Mouse (Mus musculus): Measurements from ENCODE around the gene Rpp21.

Gene Rpp21

DNA sequence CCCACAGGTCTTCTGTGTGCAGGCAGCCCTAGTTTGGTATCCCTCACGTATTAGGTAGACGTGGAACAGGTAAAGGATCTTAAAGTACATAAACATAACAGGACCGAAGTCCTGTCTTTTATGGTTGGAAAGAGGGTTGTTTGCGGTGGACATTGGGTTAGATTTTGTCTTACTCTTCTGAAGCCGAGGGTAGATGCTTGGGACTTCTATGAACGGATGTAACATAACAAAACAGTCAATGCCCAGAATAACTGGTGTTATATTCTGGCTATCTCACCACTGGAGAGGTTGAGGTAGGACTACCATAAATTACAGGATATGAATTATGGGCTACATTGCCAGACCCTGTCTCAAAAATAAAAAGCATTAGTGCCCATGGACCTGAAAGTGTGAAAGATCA is at the start of gene Rpp21:
Rpp21 (minus strand) TSS at position 101 of the 400 bp plus-strand sequence.
- no peak for DNase-seq

DNA sequence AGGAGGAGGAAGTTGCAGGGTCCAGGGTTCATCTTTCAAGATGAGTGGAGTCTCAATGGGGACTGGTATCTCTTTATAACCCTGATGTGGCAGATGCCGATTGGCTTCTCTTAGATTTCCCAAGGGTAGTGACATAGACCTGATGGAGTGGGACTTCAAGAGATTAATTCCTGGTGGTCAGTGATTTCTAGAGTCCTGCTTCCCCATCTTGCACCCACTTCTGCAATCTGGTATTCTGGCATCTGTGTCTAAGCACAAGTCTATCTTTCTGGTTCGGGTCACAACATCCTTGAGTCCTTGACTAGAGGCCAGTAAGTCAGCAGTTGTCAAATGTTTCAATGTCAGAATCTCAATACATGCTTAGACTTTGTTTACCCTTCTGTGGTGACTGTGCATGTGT is 28.5 kb upstream of the Rpp21 start, which contains the start of gene H2-M10.2:
H2-M10.2 (minus strand) TSS at position 101 of the 400 bp plus-strand sequence.
- no peak for DNase-seq

DNA sequence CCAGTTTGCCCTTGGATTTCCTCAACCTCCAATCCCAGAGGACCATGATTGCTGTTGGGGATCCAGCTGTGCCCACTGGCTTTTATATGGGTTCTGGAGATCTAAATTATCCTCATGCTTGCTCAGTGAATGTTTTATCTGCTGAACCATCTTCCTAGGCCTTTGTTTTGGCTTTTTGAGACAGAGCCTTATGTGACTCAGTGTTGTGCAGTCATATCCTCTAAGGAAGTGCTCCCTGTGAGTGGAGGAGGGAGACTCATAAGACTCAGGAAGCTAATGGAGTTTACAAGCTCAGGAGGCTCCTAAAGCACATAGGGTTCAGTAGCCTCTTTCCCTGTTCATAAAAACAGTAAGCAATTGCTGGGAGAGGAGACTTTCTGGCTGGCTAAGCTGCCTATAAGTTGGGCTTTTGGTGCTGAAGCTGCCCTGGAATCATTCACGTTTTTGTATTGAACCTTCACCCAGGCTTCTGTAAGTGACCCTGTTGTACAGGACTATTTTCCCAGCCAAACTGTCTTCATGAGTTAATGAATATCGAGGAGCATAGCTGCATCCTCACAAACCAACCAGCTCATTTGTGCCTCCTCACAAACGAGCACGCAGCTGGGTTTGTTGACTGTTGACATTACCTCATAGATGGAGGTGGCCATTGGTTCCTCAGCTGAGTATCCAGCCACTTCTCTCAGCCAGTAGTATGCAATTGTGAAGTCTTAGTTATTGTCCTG is 23.8 kb upstream of the Rpp21 start:
- no peak for DNase-seq

DNA sequence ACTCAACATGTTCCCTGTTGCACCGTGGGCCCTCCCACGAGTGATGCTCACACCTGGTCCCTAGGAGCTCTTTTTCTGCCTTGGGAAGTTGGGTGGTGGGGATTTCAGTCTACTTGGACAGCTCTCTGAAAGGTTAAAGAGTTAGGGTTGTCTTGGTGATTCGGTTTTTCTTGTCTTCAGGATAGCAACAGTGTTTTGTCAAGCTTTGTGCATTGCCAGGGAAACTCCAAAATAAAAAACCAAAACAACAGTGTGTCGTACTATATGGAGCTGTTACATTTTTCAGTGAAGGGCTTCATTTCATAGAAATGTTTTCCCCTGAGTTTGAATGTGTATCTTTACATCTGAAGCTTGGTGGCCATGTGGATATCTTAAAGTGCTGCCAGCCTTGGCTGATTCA is 16.9 kb upstream of the Rpp21 start:
- DNase-seq: no peak

DNA sequence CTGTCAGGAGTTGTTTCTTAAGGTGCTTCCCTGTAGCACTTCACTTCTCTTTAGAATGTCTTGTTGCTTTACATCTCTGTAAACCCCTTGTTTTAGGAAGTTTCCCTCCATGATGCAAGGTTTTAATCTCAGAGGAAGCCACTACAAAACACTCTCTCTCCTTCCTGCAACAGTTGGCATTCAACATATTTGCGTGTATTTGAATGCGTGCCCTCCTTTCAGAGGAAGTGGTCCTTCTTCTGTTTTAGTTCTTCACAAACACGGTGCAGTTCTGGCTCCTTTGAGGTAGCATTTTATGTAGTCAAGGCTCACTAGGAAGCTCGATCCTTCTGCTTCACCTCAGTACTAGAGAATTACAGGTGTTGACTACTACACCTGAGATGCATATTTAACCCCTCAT is 15.9 kb upstream of the Rpp21 start:
- DNase-seq: no peak

DNA sequence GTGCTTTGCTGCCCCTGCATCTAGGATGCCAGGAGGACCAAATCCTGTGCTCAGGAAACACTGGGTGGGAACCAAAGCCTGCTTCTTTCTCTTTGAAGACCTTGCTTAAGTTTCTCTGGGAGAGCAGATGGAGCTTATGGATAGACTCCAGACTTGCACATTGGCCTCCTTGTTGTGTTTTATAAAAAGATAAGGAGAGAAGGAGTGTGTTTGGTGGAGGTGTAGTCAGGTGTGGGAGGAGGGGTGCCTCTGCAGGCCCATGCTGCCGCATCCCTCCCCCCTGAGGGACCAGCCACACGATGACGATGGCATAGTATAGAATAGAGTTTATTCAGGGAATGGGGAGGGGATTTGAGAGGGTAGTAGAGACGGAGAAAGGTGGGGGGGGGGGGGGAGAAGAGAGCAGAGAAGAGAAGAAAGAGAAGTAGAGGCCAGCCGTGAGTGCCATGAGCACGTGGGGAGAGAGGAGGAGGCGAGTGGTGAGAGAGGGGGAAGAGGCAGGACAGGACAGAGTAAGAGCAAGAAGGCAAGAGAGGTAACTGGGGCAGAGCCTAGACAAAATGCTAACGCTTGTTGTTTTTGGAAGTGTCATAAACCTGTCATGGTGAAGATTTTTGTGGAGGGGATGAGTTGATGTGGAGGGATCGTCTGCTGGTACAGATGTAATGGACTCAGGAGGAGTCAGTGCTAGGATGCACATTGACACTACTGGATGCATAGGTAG is 14.9 kb upstream of the Rpp21 start:
- no peak for DNase-seq

DNA sequence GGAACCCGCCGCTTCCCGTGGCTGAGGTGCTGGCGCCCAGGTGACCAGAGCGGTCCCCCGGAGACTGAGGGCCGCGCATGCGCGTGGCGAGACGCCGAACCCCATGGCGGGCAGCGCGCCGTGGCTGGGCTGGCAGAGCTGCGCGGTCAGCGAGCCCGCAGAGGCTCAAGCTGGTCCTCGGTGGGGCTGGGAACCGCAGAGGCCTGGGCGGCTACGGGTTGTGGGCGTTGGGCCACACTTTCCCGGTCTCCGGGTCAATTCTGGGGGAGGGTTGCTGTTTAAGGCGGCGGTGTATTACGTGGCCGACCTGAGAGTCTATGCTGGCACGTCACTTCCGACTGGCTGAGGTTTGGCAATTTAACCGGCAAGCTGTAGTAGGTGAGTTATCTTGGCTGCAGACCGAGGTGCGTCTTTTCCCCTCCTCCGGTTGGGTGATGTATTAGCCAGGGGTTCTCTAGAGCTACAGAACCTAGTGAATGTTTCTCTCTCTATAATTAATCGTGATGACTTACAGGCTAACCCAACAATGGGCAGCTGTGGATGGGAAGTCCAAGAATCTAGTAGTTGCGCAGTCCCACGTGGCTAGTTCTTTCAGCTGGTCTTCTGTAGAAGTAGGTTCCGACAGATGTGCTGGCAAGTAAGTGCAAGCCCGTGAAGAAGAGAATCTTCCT is 13.9 kb upstream of the Rpp21 start, which contains the start of gene Trim39:
Trim39 (minus strand) TSS at position 662 of the 671 bp plus-strand sequence.
- no peak for DNase-seq

DNA sequence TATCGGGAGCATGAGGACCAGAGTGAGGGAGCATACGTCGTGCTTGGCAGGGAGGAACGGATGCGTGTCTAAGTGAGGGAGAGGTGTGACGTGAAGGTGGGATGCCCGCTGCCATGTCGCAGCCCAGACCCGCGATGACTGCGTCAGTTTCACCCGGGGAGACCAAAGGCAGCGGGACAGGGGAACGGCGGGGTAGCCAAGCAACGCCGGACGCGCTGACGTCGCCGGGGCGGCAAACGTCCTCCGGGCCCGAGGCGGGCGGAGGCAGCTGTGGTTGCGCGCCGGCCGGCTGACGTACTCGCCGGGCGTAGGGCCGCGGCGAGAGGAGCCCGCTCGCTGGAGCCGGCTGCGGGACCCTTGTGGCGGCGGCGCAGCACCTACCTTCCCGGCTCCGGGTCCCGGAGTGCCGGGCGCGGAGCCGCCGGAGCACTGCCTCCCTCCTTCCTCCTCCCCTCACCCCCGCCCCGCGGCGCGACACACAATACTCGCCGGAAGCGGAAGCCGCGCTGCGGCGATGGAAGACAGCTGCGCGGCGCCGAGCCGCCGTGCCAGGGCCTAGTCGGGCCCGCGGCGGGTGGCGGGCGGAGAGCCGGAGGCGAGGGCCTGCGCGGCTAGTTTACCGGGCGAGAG is 13.2 kb upstream of the Rpp21 start:
- DNase-seq: peak; percentile 92

DNA sequence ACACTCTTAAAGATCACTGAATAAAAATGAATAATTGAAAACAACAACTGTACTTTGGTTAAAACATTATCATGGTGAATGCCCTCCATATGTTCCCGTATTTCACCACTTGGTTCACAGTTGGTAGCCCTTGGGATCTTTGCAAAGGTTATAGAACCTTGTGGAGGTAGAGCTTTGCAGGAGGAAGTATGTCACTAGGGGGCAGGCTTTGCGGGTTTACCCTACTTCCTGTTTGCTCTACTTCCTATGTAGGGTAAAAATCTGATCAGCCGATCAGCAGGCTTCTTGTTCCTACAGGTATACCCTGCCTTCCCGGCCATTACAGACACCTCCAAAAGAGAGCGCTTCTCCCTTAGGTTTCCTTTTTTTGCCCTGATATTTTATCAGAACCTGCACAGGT is 8.0 kb upstream of the Rpp21 start:
- DNase-seq: peak; percentile 18

DNA sequence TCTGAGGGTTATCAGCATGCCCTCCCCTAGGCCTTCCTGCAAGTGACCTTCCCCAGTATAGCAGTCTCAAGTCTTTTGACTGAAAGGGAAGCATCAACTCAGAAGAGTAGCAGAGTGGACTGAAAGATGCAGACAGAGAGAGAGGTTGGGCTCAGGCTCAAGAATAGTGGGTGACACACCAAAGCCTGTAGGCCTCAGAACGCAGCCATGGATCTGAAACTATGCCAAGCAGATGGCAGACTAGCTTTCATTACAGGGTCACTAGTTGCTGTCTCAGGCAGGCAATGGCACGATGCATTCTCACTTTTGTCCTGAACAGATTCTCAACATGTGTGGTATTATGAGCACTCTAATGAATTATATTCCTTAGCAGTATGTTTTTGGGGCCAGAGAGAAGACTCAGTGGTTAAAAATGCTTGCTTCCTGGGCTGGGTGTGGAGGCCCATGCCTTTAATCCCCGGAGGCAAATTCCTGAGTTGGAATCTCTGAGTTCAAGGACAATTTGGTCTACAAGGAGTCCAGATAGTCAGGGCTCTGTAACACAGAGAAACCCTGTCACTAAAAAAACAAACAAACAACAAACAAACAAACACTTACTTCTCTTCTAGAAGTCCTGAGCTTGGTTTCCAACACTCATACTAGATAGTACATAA is 6.5 kb upstream of the Rpp21 start:
- DNase-seq: no peak

DNA sequence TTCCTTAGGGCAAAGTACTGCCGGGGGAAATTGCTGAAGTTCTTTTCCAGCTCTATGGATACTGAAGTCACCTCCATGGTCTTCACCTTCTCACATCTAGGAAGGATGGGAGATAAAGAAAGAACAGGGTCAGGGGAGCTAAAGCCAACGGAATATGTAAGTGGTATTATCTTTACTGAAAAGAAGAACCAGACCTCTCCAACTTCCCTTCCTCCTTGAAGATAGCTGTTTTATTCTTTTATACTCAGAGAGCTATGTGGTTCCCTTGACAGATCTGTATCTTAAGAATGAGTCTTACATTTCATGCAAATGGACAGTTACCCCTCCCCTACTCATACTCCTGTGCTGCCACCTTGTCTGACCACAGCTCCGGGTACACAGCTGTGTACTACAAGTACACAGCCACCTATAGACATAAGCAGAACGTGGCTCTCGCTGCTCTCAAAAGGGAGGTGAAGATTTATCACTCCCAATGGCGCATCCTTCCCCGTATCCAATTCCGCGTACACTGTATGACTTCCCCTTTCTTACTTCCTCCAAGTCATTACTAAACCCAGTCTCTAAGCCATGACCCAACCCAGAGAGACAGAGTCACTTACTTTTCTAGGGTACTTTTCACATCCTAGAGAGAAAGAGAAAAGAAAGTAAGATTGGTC is 3.8 kb upstream of the Rpp21 start:
- DNase-seq: no peak

DNA sequence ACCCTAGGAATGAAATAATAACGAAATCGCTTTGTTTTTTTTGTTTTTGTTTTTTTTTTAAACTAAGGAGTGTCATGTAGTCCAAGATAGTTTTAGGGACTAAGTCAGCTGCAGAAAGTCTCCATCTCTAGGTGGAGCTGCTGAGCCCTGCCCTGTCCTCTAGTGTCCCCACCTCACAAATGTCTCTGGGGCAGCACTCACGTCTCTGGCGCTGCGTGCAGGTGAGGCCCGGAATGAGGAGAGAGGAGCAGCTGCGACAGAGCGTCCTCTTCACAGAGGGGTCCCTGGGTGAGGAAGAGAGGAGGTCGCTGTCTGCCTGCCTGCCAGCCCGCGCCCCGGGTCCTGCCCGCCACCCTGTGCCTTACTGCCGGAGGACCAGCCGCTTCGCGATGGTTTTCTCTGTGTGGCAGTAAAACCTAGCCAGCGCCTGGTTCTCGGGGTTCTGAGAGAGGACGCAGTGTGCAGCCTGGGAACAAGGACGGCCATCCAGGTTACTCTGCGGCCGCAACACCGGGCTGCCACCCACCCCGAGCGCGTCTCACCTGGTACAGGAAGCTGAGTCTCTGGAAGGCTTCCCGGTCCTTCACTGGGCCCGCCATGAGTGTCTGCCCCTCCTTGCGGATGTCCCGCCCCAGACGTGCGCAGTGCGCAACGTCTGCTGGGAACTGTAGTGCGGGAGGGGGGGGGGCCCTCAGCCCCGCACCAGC is 475 bp downstream of the Rpp21 start:
- DNase-seq: peak; percentile 86

DNA sequence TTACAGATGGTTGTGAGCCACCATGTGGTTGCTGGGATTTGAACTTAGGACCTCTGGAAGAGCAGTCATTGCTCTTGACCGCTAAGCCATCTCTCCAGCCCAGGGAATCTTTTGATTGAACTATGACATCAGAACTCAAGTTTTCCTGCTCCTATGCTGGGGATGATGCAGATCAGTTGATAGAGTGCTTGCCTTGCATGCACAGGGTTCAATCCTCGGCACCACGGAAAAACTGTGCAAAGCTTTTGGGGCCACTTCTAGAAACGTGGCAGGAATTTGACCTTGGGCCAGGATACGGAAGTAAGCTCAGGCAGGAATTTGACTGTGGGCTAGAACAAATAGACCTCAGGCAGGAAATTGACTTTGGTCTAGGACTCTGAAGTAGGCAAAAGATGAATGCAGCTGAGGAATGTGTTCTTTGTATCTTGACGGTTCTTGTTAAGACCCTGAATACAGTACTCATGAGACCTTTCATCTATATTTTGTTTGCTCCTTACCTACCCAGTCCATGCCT is 4.7 kb downstream of the Rpp21 start:
- DNase-seq: peak; percentile 19

DNA sequence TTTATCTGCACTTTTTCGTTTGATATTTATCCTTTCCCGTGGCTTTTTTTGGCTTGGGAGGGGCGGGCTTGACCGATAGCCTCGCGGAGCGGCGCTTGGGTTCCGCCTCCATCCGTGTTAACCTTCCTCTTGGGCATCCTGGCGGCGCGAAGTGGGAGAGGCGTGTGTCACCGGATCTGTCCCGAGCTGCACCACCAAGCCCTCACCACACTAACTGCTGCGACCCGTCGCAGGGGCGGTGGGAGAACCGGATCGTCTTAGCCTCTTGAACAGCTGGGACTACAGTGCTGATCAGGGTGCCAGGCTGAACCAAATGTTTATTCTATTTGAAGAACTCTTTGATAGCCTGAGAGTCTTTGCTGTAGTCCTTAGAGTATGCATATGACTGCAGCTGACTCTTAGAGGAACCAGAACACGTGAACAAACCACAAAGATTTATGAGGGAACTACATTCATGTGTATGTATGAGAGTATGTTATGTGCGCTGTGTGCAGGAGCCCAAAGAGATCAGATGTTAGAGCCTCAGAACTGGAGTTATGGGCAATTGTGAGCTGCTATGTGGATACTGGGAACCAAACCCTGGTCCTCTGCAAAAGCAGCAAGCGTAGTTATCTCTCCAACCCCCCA is 5.5 kb downstream of the Rpp21 start:
- DNase-seq: peak; percentile 47

DNA sequence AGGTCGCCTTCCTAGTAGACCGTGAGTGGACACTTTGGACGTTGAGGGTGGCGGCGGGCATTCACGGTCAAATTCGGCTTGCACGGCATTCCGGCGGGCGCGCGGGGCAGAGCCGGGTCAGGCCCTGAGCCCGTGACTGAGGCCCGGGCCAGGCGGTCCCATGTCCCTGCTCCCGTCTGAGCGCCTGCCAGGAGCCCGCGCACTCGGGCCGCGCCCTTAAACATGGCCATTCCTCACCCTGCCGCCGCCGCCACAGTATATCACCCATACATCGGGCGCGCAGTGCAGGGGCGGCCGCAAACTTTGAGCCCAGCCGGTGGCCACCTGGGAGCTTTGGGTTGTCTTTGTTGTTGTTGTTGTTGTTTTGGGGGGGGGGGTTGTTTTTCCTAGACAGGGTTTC is 9.0 kb downstream of the Rpp21 start:
- DNase-seq: no peak

DNA sequence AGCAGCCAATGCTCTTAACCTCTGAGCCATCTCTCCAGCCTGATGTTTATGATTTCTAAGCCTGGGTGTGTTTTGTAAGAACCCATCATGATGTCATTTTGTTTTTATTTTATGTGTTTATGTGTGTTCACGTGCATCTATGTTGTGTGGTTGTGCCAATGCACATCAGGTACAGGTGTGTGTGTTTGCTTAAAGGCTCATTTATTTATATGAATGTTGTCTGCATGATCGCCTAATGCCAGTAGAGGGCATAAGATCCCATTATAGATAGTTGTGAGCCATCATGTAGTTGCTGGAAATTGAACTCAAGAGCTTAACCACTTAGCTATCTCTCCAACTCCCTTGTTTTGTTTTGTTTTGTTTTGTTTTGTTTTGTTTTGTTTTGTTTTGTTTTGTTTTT is 12.1 kb downstream of the Rpp21 start:
- no peak for DNase-seq

DNA sequence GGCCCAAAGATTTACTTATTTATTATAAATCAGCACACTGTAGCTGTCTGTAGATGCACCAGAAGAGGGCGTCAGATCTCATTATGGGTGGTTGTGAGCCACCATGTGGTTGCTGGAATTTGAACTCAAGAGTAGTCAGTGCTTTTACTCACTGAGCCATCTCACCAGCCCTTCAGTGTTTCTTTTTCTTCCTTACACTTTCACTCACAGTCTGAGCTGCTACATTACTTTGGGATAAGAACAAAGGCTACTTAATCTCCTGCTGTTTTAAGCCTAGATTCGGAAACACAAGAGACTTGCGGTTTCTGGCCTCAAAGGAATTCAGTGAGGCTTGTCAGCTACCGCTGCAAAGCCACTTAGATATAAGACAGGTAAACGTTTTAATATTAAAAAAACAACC is 13.8 kb downstream of the Rpp21 start:
- no peak for DNase-seq

DNA sequence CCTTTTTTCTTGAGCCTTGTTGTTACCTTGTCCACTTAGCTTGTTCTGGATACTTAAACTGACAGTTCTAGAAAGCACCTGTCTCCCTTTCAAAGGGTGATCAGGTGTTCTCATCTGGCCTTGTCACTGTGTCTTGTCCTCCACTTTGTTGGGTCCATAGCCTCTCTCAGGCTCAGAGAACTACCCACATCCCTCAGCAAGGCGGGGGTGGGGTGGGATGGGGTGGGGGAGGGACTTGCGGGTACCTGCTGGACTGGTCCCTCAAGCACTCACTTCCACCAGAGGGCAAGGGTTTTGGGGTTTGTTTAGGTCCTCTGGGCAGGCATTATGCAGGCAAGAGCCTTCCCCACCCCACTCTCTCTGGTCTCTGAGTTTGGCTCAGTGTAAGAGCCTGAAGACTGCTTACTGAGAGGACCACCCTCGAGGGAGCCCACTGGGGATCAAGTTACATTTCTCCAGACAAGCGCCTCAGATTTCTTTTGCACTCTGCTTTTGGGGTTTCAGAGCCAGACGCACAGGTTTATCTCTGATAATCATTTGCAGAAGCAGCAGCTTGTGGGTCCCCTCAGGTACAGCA is 17.1 kb downstream of the Rpp21 start:
- DNase-seq: no peak

DNA sequence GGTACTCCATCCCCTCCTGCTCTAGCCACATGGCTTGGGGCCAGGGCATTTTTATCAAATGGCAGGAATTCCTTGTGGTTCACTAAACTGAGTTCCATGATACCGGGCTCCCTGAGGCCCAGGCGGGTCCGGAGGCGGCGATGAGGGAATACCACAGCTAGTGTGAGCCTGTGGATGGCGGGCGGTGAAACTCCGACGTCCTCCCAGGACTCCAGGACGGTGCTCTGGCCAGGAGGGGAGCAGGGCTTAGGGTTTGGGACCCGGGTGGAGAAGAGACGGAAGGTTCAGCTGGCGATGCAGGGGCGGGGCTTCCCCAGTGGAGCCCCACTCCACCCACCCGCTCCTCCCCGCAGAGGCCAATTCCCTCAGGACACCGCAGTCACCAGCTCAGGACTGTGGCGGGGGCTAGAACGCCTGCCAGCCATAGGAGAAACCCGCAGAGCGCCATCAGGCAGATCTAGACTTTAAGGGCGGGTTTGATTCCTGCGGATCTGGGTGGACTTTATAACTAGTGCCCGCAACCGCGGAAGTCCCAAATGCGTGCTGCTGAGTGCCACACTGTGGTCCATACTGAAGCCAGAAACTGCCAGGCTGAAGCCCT is 20.4 kb downstream of the Rpp21 start:
- peak; percentile 26 for DNase-seq

DNA sequence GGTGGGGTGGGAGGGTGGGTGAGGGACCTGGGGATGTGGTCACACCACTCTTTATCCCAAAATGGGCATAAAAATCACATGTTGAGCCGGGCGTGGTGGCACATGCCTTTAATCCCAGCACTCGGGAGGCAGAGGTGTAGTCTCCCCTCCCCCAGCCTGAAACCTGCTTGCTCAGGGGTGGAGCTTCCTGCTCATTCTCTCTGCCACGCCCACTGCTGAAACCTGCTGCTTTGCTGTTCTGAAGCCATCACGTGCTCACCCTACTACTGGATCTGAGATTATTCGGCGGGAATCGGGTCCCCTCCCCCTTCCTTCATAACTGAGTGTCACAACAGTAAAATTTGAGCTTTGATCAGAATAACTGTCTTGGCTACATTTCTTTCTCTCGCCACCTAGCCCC is 22.6 kb downstream of the Rpp21 start:
- peak; percentile 31 for DNase-seq
